Mouse (Mus musculus): ENCODE measurements around the gene Usp16. TPM values are rescaled to one million over a fixed set of nuclear protein-coding genes. Genes with fewer than 3 reads are reported as not detected.
"Not testable (repeated sequence)": the region's sequence is repeated elsewhere in the genome, so short reads cannot be mapped to it uniquely, and the experiment has no call there.

Gene Usp16
- total RNA-seq, 4 experiments from 2014 or later, result 55.6 to 73.7 (median 58.3) TPM

DNA sequence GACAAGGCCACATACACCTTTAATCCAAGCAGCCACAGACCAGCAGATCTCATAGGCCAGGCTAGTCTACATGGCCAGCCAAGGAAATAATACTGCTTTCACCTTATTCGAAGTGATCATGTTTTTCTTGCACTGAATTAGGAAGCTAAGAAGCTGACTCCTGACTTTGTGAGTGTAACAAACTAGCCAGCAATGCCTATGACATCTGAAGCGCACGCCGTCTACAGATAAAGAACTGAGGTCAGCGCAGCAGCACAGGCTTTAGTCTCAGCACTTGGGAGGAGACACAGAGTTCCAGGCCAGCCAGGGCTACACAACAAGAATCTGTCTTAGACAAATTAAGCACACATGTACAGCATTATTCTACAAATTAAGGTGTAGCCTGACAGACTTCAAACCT lies 32.2 kb downstream of the Usp16 start:
- no peak for DNase-seq (ENCODE audit: low spot score in 2 of 2)

DNA sequence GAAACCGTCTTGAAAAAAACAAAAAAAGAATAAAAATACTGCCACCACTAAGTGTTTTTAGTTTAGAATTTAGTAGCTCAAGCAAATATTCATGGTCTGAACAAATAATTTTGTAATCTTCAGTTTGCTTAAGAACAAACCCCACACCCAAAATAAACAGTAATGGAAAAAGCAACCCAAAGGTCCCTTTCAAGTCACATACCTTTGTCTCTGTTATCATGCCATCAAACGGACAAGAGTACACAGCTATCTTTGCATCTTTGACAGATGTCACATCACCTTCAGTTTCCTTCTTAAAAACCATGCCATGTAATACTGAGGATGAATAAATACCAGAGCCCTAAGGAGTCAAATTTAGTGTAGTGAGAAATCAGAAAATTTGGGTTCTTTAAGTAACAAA lies 34.1 kb downstream of the Usp16 start:
- no peak for DNase-seq (ENCODE audit: low spot score in 2 of 2)

DNA sequence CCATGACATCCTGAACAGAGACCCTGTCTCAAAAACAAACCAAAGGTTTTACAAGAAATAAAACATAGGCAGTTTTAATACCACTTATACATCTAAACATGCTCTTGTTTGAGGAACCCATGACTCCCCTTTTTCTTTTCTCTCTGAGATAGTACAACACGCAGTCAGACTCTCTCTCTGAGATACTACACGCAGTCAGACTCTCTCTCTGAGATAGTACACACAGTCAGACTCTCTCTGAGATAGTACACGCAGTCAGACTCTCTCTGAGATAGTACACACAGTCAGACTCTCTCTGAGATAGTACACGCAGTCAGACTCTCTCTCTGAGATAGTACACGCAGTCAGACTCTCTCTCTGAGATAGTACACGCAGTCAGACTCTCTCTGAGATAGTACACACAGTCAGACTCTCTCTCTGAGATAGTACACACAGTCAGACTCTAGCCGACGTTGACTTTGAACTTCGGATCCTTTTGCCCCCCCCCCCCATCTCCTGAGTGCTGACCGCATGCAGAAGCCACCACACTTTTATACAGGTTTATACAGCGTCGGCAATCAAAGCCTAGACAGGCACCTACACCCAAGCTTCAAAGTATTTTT lies 37.8 kb downstream of the Usp16 start:
- not testable (repeated sequence) for DNase-seq (ENCODE audit: low spot score in 2 of 2)

DNA sequence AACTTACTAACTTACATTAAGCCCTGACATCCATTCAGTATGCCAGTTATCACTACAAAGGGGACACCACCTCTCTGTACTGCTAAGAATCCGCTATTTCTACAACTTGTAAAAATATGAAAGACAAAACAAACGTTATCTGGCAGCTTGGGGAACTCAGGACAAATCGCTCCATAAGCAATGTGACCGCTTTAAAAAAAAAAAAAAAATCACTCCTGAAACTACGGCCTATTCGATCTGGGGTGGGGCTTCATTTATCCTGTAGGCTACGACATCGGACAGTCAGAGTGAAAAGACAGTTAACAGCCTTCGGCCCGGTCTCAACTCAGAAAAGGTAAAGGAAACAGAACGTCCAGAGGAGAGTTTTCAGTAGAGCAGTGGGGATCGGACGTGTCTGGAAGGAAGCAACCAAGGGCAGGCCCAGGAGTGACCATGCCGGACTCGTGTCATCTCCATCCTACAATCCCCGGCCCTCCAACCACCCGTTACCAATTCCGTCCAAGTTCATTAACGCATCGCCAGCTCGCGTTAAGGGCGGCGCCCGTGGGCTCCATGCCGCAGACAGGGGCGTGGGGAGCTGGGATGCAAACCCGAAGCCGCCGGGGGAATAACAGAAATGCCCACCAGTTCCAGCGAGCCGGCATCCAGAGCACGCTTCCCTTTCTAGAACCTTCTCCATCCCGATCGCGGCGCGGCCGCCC lies 40.6 kb downstream of the Usp16 start:
- DNase-seq (ENCODE audit: low spot score in 2 of 2), result no peak

DNA sequence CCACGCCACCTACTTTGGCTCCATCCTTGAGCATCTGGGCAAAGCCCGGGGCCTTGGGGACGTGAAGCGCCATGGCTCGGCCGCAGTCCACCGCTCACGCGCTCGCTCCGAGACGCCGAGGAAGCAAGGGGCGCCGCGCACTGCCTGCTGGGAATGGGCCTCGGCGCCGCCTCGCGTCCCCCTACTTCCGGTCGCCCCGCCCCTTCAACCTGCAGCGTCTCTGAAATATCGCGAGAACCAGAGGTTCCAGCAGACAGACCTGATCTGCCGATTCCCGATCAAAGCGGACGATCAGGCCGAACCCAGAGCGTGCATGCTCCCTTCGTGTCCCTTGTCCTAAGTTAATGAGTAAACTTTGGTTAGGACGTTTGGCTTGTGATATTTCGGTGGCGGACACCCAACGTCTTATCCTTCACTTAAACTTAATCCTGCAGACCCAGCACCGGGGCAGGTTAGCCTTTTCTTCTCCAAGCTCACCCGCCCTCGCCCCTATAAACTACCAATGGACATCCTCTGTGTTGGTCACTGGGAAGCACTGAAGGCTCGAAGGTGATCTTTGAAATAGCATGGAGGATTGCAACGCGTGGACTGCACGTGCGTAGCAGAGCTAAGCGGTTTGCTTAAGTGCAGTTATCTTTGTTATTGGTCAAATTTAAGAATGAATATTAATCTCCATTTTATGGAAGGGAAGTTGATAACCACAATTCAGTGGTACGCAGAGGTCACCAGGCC lies 41.4 kb downstream of the Usp16 start, which contains the start of gene Cct8:
TSS of gene Cct8 (minus strand) at position 158 of the 732 bp plus-strand sequence.
- DNase-seq (ENCODE audit: low spot score in 2 of 2), result peak; percentile 90 to 94

DNA sequence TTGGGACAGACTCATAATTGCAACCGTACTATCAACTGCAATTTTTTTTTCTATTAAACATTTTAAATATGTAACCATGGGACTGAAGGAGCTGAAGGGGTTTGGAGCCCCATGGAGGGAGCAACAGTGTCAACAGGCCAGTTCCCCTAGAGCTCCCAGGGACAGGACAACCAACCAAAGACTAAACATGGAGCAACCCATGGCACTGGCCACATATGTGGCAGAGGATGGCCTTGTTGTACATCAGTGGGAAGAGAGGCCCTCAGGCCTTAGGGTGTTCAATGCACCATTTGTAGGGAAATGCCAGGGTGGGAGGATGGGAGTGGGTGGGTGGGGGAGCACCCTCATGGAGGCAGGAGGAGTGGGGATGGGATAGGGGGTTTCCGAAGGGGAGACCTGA lies 42.2 kb downstream of the Usp16 start:
- DNase-seq (ENCODE audit: low spot score in 2 of 2), result no peak

DNA sequence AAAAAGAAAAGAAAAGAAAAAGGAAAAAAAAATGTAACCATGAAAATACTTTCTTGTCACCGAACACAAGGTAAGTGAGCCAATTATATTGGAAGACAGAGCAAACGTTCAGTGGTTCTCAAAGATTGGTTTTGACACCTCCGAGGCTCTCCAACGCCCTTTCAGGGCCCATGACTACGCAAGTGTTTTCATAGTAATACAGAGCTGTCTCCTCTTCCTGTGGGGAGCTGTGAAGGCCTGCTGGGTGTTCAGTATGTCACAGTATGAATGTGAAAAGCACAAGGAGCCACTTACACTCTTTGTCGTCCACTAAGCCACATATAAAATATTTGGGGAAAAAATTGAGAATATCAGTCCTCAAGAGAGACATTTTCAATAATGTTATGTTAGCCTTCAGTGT lies 42.7 kb downstream of the Usp16 start:
- no peak for DNase-seq (ENCODE audit: low spot score in 2 of 2)

DNA sequence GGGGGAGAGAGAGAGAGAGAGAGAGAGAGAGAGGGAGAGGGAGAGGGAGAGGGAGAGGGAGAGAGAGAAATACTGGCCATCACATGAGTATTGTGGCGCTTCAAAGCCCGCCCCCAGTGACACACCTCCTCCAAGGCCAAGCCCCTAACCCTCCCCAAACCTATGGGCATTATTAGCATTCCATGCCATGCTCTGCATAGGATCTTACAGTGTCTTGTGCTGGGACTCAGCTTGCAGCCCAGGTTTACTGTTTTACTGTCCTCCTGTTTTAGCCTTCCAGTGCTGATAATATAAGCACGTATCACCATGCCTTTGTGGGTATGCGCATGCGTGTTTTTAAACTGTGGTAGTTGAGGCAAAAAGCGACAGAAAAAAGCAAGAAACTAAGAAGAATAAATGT lies 45.1 kb downstream of the Usp16 start:
- DNase-seq (ENCODE audit: low spot score in 2 of 2), result no peak

DNA sequence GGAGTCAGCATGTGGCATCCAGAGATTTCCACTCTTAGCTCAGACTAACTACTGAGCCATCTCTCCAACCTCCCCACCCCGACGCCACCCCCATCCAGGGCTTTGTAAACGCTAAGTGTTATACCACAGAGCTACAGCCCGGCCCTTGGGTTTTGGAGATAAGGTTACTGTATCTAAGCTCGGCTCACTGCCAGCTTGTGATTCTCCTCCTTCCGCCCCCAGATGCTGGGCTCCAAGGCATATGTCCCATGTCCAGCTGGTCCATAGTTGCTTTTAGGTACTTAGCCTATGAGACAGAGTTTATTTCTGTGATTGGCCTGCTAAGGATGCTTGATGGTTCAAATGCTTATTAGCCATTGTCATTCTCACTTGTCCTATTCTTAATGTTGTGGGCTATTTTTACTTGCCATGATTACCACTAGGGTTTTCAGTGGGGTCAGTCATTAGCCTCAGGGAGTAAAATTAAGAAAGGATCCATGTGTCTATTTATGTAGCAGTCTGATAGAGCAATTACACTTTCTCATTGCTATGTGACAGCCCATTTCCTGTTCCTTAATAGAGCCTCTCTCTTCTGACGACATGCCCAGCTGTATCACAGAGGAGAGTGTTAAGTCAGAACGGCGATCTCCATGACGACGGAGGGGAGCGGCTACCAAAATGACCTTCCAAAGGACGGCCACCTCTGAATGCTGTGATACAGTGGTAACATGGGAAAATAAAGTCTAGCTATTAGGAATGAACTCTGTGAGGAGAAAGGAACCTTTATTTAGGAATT lies 47.0 kb downstream of the Usp16 start:
- no peak for DNase-seq (ENCODE audit: low spot score in 2 of 2)

DNA sequence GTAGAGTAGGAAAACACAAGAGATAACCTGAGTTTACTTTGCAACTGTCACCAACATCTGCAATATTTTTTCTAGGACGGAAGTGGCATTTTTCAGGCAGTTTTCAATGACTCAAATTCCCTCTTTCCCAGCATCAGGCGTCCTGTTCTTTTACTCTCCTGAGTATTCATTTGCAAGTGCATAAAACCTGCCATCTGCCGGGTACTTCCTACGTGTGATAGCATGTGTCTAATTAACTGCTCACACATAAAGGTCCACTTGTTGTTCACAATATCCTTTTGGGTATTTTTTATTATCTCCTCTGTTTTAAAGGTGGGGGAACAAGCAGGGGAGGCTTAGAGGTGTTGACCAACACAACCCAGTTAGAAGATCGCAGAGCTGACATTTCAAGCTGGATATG lies 57.2 kb downstream of the Usp16 start:
- no peak for DNase-seq (ENCODE audit: low spot score in 2 of 2)

DNA sequence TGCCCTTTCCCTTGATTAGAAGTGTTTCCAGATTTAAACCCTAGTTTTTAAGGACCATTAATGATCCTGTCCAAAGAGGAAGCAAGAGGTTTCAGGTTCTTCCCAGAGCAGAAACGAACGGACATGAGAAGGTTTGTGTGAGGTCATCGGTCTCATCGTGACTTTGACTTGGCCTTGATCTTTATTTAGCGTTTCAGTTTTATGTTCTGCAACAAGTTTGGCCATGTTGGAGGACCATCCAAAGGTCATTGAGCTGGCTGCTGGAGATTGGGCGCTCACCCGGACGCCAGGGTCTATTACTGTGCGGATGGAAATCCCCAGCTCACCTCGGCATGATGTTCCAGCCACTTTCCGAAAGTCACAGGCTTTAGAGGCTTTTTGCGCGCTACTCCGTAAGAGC lies 57.8 kb downstream of the Usp16 start:
- DNase-seq (ENCODE audit: low spot score in 2 of 2), result peak in 1 of 2 experiments; percentile 10

DNA sequence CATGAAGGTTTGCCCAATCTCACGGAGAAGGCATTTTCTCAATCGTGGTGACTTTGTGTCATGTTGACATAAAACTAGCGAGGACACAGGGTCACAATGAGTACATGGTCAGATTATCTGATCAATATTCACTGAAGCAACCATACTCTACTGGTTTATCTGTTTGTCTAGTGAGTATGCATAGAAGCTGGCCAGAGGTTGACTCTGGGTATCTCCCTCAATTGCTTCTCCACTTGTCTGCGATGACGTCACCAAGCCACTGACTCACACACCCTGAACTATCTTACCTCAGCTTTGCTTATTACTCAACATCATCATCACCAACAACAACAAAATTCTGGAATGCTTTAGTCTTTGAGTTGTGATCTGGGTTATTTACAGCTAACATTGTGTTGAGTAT lies 69.7 kb downstream of the Usp16 start:
- no peak for DNase-seq (ENCODE audit: low spot score in 2 of 2)

DNA sequence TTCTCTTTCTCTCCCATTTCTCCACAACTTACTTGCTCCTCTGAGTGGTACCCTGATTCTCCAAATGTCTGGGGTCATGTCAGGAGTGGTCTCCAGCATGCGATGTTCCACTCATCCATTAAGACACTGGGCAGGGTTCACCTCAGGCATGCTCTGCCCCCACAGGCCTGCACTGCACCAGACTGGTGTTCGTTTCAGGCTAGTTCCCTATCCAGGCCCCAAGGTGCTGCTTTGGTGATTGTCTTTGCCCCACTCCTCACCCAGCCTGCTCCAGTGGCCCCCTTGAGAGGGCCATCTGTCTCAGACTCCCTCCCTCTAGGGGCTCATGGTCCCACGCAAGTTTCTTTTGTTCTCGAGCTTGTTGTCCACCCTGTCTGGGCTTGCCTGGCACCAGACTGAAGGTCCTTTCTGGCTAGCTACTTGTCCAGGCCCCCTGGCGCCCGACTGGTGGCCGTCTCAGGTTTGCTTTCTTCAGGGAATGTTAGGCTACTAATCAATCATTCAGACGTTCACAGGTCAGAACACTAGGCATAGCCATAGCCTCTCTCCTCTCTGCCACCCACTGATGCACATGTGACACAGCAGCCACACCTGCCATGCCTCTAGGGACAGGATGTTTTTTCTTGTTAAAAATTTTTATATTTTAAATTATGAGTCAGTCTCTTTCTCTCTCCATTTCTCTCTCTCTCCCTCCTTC lies 73.2 kb downstream of the Usp16 start:
- DNase-seq (ENCODE audit: low spot score in 2 of 2), result no peak

DNA sequence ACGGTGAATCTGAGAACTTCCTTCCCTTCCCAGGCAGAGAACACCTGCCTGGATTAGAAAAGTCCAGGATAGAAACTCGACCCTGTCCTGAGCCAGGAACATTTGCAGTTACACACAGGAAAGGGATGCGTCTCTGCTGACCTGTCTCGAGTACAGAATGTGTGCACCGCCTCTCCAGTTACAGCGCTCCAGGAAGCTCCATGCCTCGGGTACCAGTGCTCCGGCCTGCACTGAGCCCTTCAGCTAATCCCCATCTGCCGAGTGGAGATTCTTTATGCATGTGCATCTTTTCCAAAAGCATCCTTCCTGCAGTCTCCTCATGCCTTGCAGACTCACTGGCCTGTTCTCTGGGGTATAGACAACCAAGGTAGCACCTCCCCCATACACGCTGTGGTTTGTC lies 74.3 kb downstream of the Usp16 start:
- no peak for DNase-seq (ENCODE audit: low spot score in 2 of 2)

Other genes with a start within 250 kb of the Usp16 start
- 10 to 100 TPM in 1 of 4 experiments, 1 to 10 TPM in 3; 7.9 to 10.7 (median 8.8) TPM for gene N6amt1, start 100.5 kb upstream of the Usp16 start, total RNA-seq (2022)
- 10 to 100 TPM; 26.2 to 32.7 (median 28.6) TPM for gene Ltn1, start 22.1 kb upstream of the Usp16 start, total RNA-seq (2022)
- 1 to 10 TPM; 1.7 to 2.0 (median 1.9) TPM for gene Rwdd2b, start 14.1 kb upstream of the Usp16 start, total RNA-seq (2022)
- 100 to 1,000 TPM; 100 to 122 (median 106) TPM for gene Cct8, start 41.2 kb downstream of the Usp16 start, total RNA-seq (2022)
- 10 to 100 TPM in 2 of 4 experiments, 1 to 10 TPM in 2; 4.5 to 12.3 (median 9.6) TPM for gene Map3k7cl, start 98.6 kb downstream of the Usp16 start, total RNA-seq (2022)
- 10 to 100 TPM; 17.0 to 24.5 (median 20.0) TPM for gene Bach1, start 244.2 kb downstream of the Usp16 start, total RNA-seq (2022)